Mouse (Mus musculus) right cerebral cortex, adult 18-20 months (tissue): ENCODE measurements at regions not wholly inside any gene's neighbourhood (a gene's known extent, or its start where the extent isn't known, plus 50 kb on each side); places are given as distances from the start of the nearest gene placed in this dataset.
"Not testable (repeated sequence)": the region's sequence is repeated elsewhere in the genome, so short reads cannot be mapped to it uniquely, and the experiment has no call there.

Source experiments
- DNase-seq: peaks from one replicate; pipeline ENCODE4 v3.0.0; 2022; ENCODE audit warnings: mixed read lengths

- peak; percentile 23 for DNase-seq
These were observed 118.1 kb downstream of the Mmrn1 start for GRCm38 (mm10) chr6:61042667-61043523.

- no peak for DNase-seq
These were observed 119.0 kb downstream of the Mmrn1 start for GRCm38 (mm10) chr6:61043524-61044450.

- not testable (repeated sequence) for DNase-seq
These were observed 122.9 kb downstream of the Mmrn1 start for GRCm38 (mm10) chr6:61047667-61048066.

- peak; percentile 15 for DNase-seq
These were observed 117.0 kb upstream of the Ccser1 start for GRCm38 (mm10) chr6:61063129-61063528.

- no peak for DNase-seq
These were observed 114.4 kb upstream of the Ccser1 start for GRCm38 (mm10) chr6:61065769-61066168.

GRCm38 (mm10) chr6:61066501-61067282 is 113.4 kb upstream of the Ccser1 start:
- DNase-seq: no peak

GRCm38 (mm10) chr6:61067355-61068116 is 112.6 kb upstream of the Ccser1 start:
- DNase-seq: no peak

GRCm38 (mm10) chr6:61068117-61068489 is 112.0 kb upstream of the Ccser1 start:
- no peak for DNase-seq

GRCm38 (mm10) chr6:61073267-61073666 is 106.9 kb upstream of the Ccser1 start:
- no peak for DNase-seq

GRCm38 (mm10) chr6:61073794-61074193 is 106.3 kb upstream of the Ccser1 start:
- DNase-seq: no peak

- DNase-seq: no peak
These were observed 105.4 kb upstream of the Ccser1 start for GRCm38 (mm10) chr6:61074700-61075099.

- no peak for DNase-seq
These were observed 101.6 kb upstream of the Ccser1 start for GRCm38 (mm10) chr6:61078559-61078958.

GRCm38 (mm10) chr6:61080661-61081060 is 99.5 kb upstream of the Ccser1 start:
- no peak for DNase-seq

GRCm38 (mm10) chr6:61083346-61083745 is 96.8 kb upstream of the Ccser1 start:
- no peak for DNase-seq

- DNase-seq: no peak
These were observed 80.7 kb upstream of the Ccser1 start for GRCm38 (mm10) chr6:61099348-61099981.

- DNase-seq: no peak
These were observed 80.2 kb upstream of the Ccser1 start for GRCm38 (mm10) chr6:61099982-61100365.

- DNase-seq: no peak
These were observed 78.2 kb upstream of the Ccser1 start for GRCm38 (mm10) chr6:61101972-61102371.

- DNase-seq: no peak
These were observed 76.5 kb upstream of the Ccser1 start for GRCm38 (mm10) chr6:61103459-61104234.

GRCm38 (mm10) chr6:61115250-61115649 is 64.9 kb upstream of the Ccser1 start:
- no peak for DNase-seq

GRCm38 (mm10) chr6:61119590-61119989 is 60.5 kb upstream of the Ccser1 start:
- no peak for DNase-seq

GRCm38 (mm10) chr6:61125431-61125830 is 54.7 kb upstream of the Ccser1 start:
- no peak for DNase-seq
